Comparison of ENCODE assay signal across 9 mouse cellular contexts in the genomic region with DNA sequence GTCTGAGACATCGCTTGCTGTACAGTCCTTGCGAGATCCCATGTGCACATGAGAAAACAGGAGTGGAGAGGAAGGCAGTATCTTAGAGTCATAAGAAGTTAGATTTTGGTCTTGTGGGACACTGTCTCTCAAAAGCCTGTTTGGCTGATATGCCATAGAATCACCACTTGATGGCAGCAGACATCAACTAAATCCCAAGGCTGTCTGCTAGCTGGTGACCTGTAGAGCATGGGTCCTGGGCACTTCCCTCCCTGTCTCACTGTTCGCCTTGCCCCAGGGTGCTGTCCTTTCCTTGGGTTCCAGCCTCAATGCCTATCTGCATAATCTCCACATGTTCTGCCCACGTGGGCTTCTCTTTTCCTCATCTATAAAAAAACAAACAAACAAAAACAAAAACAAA. TPM values are rescaled to one million over a fixed set of nuclear protein-coding genes. Genes with fewer than 3 reads are reported as not detected.
DNase-seq lines count a peak whose midpoint lies in the region; ATAC-seq lines count a peak whose summit lies in the region.
"Had no signal": no experiment of that assay in that cellular context is flagged by ENCODE, and none has a peak within 500 bp of the region (broad histone marks: within the 10 kb centered on the region; RNA-seq: fewer than 3 reads in every experiment).

No protein-coding gene starts in this region.

- WGBS in heart, embryonic 10.5 days: 22% methylated on average over 4 of the region's 4 CpGs
- WGBS in hindbrain, embryonic 13.5 days: 29% methylated on average over 4 of the region's 4 CpGs
- WGBS in midbrain, embryonic 15.5 days: 32% methylated on average over 4 of the region's 4 CpGs

- peak; percentile 46 to 62 for DNase-seq in heart, adult 18-20 months
- DNase-seq in heart, embryonic 10.5 days (ENCODE audit: low spot score): no peak
- peak; percentile 65 for DNase-seq in R1 (ENCODE audit: low read depth, low spot score)
- peak; percentile 79 for DNase-seq in embryo, embryonic 11 days
- peak; percentile 20 to 26 for DNase-seq in layer of hippocampus, postnatal 36 days
- peak; percentile 23 to 34 for DNase-seq in thymus, postnatal 36 days

- H3K27me3 ChIP-seq in heart, embryonic 10.5 days (ENCODE audit: insufficient read depth, poor library complexity, severe bottlenecking): peaks cover 4% of the 10 kb centered on the region; the same call in 1 of the 2 replicates
- 0 out of 2 replicates have a peak, but pooled peaks cover 3% of the 10 kb centered on the region for H3K27me3 ChIP-seq in hindbrain, embryonic 13.5 days
- peaks cover under 1% of the 10 kb centered on the region; the same call in 1 of the 2 replicates for H3K27me3 ChIP-seq in midbrain, embryonic 15.5 days (replicated peaks)
- H3K27me3 ChIP-seq: embryonic facial prominence, embryonic 12.5 days had no signal

- peak; percentile 69 for ATAC-seq in hindbrain, embryonic 13.5 days (ENCODE audit: low FRiP score)
- ATAC-seq in midbrain, embryonic 15.5 days (replicated peaks): peak; percentile 67; the same call in 1 of the 2 replicates

- peaks cover 12% of the 10 kb centered on the region; the same call in 1 of the 2 replicates for H3K4me1 ChIP-seq in heart, embryonic 10.5 days
- peaks cover 11% of the 10 kb centered on the region; the same call in 1 of the 2 replicates for H3K4me1 ChIP-seq in hindbrain, embryonic 13.5 days (replicated peaks)
- 0 out of 2 replicates have a peak, but pooled peaks cover 3% of the 10 kb centered on the region for H3K4me1 ChIP-seq in midbrain, embryonic 15.5 days
- H3K4me1 ChIP-seq: embryonic facial prominence, embryonic 12.5 days had no signal

- no peak overlapping the region for H3K9ac ChIP-seq in hindbrain, embryonic 13.5 days
- H3K9ac ChIP-seq in midbrain, embryonic 15.5 days: no peak overlapping the region
- H3K9ac ChIP-seq: embryonic facial prominence, embryonic 12.5 days had no signal

- H3K27ac ChIP-seq in heart, embryonic 10.5 days: no peak overlapping the region
- H3K27ac ChIP-seq in hindbrain, embryonic 13.5 days: no peak overlapping the region
- H3K27ac ChIP-seq in midbrain, embryonic 15.5 days: no peak overlapping the region
- H3K27ac ChIP-seq: embryonic facial prominence, embryonic 12.5 days had no signal

- no peaks in the 10 kb centered on the region for H3K9me3 ChIP-seq in heart, embryonic 10.5 days
- H3K9me3 ChIP-seq in hindbrain, embryonic 13.5 days: no peaks in the 10 kb centered on the region
- H3K9me3 ChIP-seq in midbrain, embryonic 15.5 days: no peaks in the 10 kb centered on the region
- H3K9me3 ChIP-seq: embryonic facial prominence, embryonic 12.5 days had no signal

- H3K36me3 ChIP-seq in heart, embryonic 10.5 days: no peaks in the 10 kb centered on the region
- no peaks in the 10 kb centered on the region for H3K36me3 ChIP-seq in hindbrain, embryonic 13.5 days
- H3K36me3 ChIP-seq in midbrain, embryonic 15.5 days (replicated peaks): no peaks in the 10 kb centered on the region
- H3K36me3 ChIP-seq: embryonic facial prominence, embryonic 12.5 days had no signal

- no peak overlapping the region for H3K4me3 ChIP-seq in heart, embryonic 10.5 days
- H3K4me3 ChIP-seq in hindbrain, embryonic 13.5 days: no peak overlapping the region
- H3K4me3 ChIP-seq in midbrain, embryonic 15.5 days: no peak overlapping the region
- H3K4me3 ChIP-seq: embryonic facial prominence, embryonic 12.5 days had no signal

- H3K4me2 ChIP-seq in hindbrain, embryonic 13.5 days: no peak overlapping the region
- no peak overlapping the region for H3K4me2 ChIP-seq in midbrain, embryonic 15.5 days
- H3K4me2 ChIP-seq: embryonic facial prominence, embryonic 12.5 days had no signal

RNA-seq across cellular contexts. Expression of a gene that starts 6.7 kb away (rescaled TPM):
- total RNA-seq in heart, adult 18-20 months (2021): not detected
- polyA plus RNA-seq in heart, embryonic 10.5 days (2016; fragmentation: Nextera tagmentation; extraction: Ambion mirVana): not detected in 2 replicates
- not detected in 2 replicates for polyA plus RNA-seq in hindbrain, embryonic 13.5 days (2015; fragmentation: Nextera tagmentation; extraction: Ambion mirVana)
- total RNA-seq in layer of hippocampus, postnatal 36 days (2021): not detected
- not detected in 2 replicates for polyA plus RNA-seq in midbrain, embryonic 15.5 days (2015; fragmentation: Nextera tagmentation; extraction: Ambion mirVana)
- polyA plus RNA-seq: embryonic facial prominence, embryonic 12.5 days had no signal

RNA-seq across cellular contexts. Expression of a gene that starts 37.2 kb away (rescaled TPM):
- total RNA-seq in heart, adult 18-20 months (2021): under 1 TPM; 0.07 to 0.15 TPM
- 0.05 TPM in 1 of 2 replicates, not detected in the other for polyA plus RNA-seq in heart, embryonic 10.5 days (2016; fragmentation: Nextera tagmentation; extraction: Ambion mirVana)
- polyA plus RNA-seq in hindbrain, embryonic 13.5 days (2015; fragmentation: Nextera tagmentation; extraction: Ambion mirVana): not detected in 2 replicates
- under 1 TPM in 1 of 2 experiments, not detected in 1; 0.10 TPM for total RNA-seq in layer of hippocampus, postnatal 36 days (2021)
- 0.05 TPM in 1 of 2 replicates, not detected in the other for polyA plus RNA-seq in midbrain, embryonic 15.5 days (2015; fragmentation: Nextera tagmentation; extraction: Ambion mirVana)

RNA-seq across cellular contexts. Expression of a gene that starts 46.9 kb away (rescaled TPM):
- total RNA-seq in heart, adult 18-20 months (2021): under 1 TPM; 0.74 to 0.87 TPM
- 1.1 TPM in 2 replicates for polyA plus RNA-seq in heart, embryonic 10.5 days (2016; fragmentation: Nextera tagmentation; extraction: Ambion mirVana)
- polyA plus RNA-seq in hindbrain, embryonic 13.5 days (2015; fragmentation: Nextera tagmentation; extraction: Ambion mirVana): 2.8 and 3.5 TPM in 2 replicates
- total RNA-seq in layer of hippocampus, postnatal 36 days (2021): 1 to 10 TPM; 5.1 to 6.1 TPM
- polyA plus RNA-seq in midbrain, embryonic 15.5 days (2015; fragmentation: Nextera tagmentation; extraction: Ambion mirVana): 2.4 and 2.7 TPM in 2 replicates

RNA-seq across cellular contexts. Expression of a gene that starts 49.0 kb away (rescaled TPM):
- total RNA-seq in heart, adult 18-20 months (2021): not detected
- polyA plus RNA-seq in heart, embryonic 10.5 days (2016; fragmentation: Nextera tagmentation; extraction: Ambion mirVana): not detected in 2 replicates
- polyA plus RNA-seq in hindbrain, embryonic 13.5 days (2015; fragmentation: Nextera tagmentation; extraction: Ambion mirVana): not detected in 2 replicates
- not detected for total RNA-seq in layer of hippocampus, postnatal 36 days (2021)
- polyA plus RNA-seq in midbrain, embryonic 15.5 days (2015; fragmentation: Nextera tagmentation; extraction: Ambion mirVana): not detected in 2 replicates
- polyA plus RNA-seq: embryonic facial prominence, embryonic 12.5 days had no signal
